Mouse (Mus musculus): ENCODE data around the gene Fam129b.

Fam129b gene

DNA sequence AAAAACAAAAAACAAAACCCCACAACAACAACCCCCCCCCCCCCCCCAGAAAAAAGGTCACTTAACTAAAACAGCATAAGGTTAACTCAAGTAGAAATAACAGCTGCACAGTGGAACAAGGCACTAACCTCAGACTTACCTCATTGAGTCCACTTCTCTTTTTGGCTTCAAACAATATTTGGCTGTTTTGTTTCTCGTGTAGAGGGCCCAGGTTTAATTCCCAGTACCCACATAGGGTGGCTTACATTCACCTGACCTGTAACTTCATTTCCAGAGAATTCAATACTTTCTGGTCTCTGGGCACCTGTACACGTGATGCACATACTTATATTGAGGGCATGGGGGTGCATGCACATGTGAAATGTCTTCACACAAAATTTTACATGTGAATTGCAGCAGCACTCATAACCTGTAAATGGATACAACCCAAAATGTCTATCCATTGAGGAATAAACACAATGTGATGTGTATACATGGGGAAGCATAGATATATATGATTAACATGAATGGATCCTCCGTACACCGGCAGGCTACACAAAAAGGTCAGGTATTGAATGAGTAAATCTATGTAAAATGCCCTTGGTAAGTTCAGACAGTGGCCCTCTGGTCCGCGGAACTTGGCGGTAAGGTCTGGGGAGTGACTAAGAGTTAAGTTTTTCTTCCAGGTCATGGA lies 89.7 kb downstream of the Fam129b start:
- DNase-seq (ENCODE audit: low spot score), result peak; percentile 27

DNA sequence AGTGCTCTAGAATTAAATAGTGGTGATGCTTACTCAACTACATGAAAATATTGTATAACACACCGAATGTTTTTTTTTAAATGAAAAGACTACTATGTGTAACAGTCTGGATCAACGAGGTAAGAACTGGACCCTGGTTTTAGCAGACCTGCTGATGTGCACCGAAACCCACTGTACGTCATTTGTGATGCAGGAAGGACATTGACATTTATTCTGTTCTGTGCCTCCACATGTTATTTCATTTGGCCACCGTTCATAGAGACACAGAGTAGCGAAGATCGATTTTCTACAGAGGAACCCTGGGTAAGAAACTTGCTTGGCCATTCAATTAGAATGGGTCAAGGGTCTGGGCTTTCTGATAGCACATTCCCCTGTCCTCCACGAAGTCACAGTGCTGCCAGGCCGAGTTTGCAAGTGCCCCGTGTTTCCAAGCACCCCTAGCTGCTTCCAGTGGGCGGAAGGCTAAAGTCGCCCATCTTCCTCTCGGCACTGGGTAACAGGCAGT lies 90.3 kb downstream of the Fam129b start:
- no peak for DNase-seq (ENCODE audit: low spot score)

DNA sequence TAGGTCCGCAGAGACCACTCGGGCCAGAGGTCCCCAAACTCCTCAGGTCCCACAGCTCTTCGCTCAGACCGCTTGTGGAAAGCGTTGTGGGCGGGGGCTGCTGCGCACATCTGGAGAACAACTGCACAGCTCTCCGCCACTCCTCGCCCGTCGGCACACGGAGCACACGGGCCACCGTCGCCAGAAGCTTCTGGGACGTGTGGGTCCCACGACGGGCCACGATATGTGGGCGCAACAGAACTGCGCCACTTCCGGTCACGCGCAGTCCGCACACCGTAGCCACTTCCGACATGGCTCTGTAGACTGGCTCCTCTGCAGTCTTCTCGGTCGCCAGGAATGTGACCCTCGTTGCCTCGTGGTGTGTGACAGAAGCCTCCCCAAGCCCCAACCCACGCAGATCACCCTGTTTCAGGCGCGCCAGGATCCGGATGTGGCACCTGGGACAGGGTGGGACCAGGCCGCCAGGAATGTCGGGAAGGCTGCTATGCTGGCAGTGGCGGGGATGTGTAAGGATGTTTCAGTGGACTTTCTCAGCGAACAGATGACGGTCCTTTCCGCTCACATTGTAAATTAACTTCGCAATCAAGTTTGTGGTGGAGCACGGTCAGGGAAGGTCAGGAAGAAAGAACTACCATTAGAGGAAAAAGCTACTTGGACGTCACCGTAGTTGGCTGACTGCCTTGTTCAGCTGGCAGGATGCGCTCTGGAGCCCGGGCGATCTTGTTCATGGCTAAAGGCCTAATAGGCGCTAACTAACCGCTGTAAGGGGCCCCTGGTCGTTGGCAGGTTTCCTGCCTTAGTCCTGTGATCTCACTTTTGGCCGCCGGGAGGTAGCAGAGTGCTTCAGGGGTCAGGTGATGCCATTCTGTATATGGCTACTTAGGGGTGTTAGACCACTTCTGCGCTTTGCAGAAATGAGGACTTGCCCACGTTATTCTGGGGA lies 91.0 kb downstream of the Fam129b start:
- DNase-seq (ENCODE audit: low spot score), result peak; percentile 95

DNA sequence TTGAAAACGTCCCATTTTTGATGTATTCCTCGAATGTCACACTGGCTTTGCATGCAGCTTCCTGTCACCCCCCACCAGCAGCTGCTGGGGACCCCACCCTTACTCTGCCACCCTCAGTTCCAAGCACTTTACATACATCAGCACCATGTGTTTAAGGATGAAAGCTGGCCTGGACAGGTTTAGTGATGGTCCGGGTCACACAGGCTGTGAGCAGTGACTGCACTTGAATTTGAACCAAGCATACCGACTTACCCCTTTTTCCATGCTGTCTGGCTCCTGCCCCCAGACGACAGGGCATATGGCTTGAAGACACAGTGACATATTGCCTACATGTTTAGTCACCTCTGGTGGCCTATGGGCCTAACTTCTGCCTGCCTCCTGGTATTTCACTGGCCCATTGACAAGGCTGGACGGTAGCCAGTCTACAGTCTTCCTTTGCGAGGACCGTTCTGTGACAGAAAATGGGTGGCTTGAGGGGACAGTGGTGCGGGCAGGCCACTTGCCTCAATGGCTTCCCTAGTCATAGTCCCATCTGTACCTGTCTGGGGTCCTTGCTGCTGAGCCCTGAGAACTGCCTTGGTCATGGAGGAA lies 92.2 kb downstream of the Fam129b start:
- DNase-seq (ENCODE audit: low spot score), result no peak

DNA sequence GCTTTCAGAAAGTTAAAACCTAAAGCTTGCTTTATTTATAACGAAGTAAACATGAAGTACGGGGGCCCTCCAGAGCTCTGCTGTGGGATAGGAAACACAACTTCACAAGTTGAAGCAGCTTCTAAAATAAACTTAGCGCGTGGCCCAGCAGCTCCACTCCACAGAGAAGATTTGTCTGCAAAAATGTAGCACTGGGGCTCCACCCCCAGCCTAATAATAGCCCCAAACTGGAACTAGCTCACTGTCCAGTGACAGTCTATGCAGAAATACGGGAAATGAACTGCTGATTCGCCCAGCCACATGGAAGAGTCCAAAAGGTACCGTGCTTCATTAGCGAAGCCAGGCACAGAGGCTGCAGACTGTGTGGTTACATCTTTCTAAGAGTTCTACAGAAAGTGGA lies 93.4 kb downstream of the Fam129b start:
- DNase-seq (ENCODE audit: low spot score), result no peak

DNA sequence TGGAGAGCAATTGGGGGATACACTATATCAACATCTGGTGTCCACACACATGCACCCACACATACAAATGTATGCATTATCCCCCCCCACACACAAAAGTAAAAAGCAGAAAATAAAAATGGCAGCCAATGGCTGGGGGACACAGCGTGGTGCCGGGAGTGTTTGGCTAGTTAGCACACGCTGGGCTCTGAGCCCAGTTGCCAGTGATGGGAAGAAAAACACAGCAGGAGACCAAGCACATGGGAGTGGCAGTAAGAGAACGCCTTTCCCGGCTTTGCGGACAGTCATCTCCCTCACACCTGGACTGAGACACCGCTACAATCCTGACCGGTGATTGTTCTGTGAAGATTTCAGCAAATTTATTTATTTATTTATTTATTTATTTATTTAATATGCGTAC lies 95.3 kb downstream of the Fam129b start:
- no peak for DNase-seq (ENCODE audit: low spot score)

DNA sequence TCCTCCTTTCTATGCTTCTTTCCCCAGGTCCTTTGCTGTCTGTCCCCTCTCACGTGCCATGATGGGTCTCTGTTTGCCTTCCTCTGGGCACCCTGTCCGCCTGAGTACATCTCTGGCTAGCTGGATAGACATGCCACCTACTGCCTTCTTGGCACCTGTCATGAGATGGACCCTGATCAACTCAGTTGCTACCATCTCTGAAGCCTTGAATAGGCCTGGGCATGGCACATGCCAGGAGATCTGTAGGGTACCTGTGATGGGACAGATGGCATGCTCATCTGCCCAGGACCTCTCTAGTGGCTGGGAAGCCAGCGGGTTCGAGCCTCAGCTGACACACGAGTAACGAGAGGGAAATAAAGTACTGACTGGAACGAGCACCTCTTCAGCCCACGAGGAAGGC lies 98.3 kb downstream of the Fam129b start:
- no peak for DNase-seq (ENCODE audit: low spot score)

Data from embryo, embryonic 10 days (tissue).